Mouse (Mus musculus) brain, embryonic 18.5 days (tissue): ENCODE results near the gene Kansl1l.
"Not testable (repeated sequence)": the region's sequence is repeated elsewhere in the genome, so short reads cannot be mapped to it uniquely, and the experiment has no call there.

Experiments
- DNase-seq: peaks from one replicate; pipeline ENCODE4 v3.0.0-alpha.2; 2012; ENCODE audit warnings: low read depth, low spot score

The Kansl1l gene

DNA sequence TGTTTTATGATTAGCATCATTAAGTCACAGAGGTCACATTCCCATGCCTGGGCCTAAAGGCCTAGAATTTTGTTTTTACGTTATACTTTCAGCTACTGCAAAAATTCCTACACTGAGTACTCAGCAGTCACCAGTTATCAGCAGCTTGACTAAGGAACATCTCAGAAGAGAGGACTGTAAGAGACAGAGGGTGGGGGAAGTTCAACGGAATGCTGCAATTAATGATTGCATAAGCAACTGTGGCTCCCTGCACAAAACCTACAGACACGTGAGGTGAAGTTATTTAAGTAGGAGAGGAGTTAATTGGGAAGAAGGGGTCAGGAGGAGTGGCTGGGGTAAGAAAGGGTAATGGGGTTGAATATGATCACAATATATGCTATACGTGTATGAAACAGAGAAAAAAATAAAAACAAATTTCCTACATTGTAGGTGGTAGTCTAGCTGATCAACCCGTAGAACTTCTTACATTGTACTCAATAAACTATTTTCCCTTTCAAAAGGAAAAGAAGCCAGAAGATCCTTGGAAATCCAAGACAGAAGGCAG is 117.1 kb downstream of the Kansl1l start:
- DNase-seq: no peak

DNA sequence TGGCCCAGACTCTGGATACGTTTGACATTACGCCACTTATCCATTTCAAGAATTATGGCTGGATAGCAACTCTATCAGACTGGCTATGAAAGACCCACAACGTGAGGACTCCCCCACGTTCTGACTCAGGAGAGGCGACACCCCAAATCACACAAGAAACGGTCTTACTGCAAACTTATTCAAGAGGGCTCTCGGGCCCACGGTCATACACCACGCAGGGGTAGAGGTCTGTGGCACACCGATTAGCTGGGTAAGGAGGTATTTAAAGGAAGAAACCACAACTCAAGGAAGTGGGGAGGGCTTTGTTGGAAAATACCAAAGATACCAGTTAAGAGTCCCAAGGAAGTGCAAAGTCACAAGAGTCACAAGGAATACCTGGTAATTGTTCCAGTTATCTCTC is 117.7 kb downstream of the Kansl1l start:
- DNase-seq: not testable (repeated sequence)

DNA sequence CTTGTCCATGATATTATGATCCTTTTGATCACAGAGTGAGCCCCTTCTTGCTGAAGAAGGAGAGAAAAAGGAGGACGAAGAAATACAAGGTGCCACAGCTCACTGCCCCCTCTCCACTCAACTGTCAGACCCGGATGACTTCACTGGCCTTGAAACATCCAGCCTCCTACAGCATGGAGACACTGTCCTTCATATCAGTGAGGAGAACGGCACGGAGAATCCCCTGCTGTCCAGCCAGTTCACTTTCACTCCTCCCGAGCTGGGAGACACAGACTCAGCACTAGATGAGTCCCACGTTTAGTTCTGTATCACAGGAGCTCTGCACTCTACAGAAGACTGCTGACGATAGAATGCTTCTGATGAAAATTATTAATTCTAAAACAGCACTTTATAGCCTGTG is 122.1 kb downstream of the Kansl1l start:
- no peak for DNase-seq

GRCm38 (mm10) chr1:66694266-66694665 is 123.1 kb downstream of the Kansl1l start:
- DNase-seq: no peak

GRCm38 (mm10) chr1:66692780-66693392 is 124.5 kb downstream of the Kansl1l start:
- no peak for DNase-seq

- no peak for DNase-seq
Observed at GRCm38 (mm10) chr1:66692308-66692707, 125.1 kb downstream of the Kansl1l start.

- no peak for DNase-seq
Observed at GRCm38 (mm10) chr1:66691772-66692171, 125.6 kb downstream of the Kansl1l start.

- no peak for DNase-seq
Observed at GRCm38 (mm10) chr1:66682974-66683373, 134.4 kb downstream of the Kansl1l start.

GRCm38 (mm10) chr1:66678662-66679061 is 138.7 kb downstream of the Kansl1l start:
- no peak for DNase-seq

DNA sequence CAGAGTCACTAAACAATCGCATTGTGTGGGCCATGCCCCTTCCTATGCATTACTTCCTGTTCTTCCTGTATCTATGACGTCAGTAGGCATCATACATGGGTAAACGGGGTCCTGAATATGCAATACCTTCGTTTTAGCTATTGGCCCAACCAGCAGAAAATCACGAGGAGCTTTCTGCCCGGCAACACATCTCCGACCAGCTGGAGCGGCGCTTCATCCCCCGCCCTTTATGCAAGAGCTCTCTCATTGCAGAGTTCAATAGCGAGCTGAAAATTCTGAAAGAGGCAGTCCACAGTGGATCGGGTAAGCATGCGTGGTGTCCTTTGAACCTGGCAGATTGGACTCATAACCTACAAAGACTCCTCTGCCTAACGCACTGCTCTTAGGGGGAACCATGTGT is 139.4 kb downstream of the Kansl1l start:
- no peak for DNase-seq

DNA sequence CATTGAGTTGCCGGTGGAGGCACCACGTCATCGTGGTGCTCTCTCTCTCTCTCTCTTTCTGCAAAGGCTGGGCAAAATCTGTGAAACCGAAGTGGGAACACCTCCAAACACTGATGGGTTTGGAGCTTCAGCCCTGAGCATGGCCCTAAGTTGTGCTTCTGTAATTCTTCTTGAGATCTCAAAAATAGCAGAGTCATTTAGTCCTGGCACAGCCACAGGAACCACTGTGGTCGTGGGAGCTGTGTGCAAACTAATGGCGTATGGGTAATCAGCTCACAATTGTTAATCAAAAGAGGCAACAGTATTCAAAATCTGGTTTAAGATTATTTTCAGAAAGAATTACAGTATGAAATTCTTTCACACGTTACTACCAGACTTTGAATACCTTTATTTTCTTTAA is 144.6 kb downstream of the Kansl1l start:
- DNase-seq: no peak

- no peak for DNase-seq
Observed at GRCm38 (mm10) chr1:66671475-66671874, 145.9 kb downstream of the Kansl1l start.
